Mouse (Mus musculus) myocyte (in vitro differentiated cells): Measurements from ENCODE around the gene Olfr16. TPM values are rescaled to one million over a fixed set of nuclear protein-coding genes. Genes with fewer than 3 reads are reported as not detected.

Source experiments
- H3K27me3 ChIP-seq: one replicate; pipeline ENCODE4 v1.6.1; 2011; ENCODE audit not compliant: control insufficient read depth, insufficient read depth, insufficient read length
- H3K36me3 ChIP-seq: one replicate; pipeline ENCODE4 v1.6.1; 2011; ENCODE audit not compliant: control insufficient read depth, insufficient read depth
- H3K4me2 ChIP-seq: one replicate; pipeline ENCODE4 v1.6.1; 2011; ENCODE audit warnings: low read depth, control low read depth
- H3K4me3 ChIP-seq: one replicate; pipeline ENCODE4 v1.5.1; 2011; ENCODE audit warnings: mild to moderate bottlenecking, control low read depth, moderate library complexity
- H3K79me2 ChIP-seq: one replicate; pipeline ENCODE4 v1.6.1; 2011; ENCODE audit not compliant: control insufficient read depth, insufficient read depth
- H3ac ChIP-seq: one replicate; pipeline ENCODE4 v1.6.1; 2011; ENCODE audit not compliant: control insufficient read depth, insufficient read length
- CEBPB ChIP-seq: IDR thresholded peaks from 2 replicates; pipeline ENCODE4 v1.6.1; 2011; ENCODE audit warnings: mild to moderate bottlenecking, moderate library complexity; ENCODE audit not compliant: poor library complexity, insufficient read depth, severe bottlenecking
- E2F4 ChIP-seq: IDR thresholded peaks from one replicate; pipeline ENCODE4 v1.6.1; 2011; ENCODE audit warnings: mild to moderate bottlenecking, control low read depth, moderate library complexity; ENCODE audit not compliant: insufficient read depth
- MAX ChIP-seq: IDR thresholded peaks from one replicate; pipeline ENCODE4 v1.6.1; 2011; ENCODE audit warnings: low read depth, mild to moderate bottlenecking, control low read depth
- MYOD1 ChIP-seq, 3 experiments: IDR thresholded peaks; one replicate each; pipeline ENCODE4 v1.6.1; 2011; ENCODE audit warnings: control low read depth in 2 of 3, low read depth in 2 of 3, mild to moderate bottlenecking in 2 of 3, moderate library complexity in 1 of 3; ENCODE audit not compliant: insufficient read length in 2 of 3, control insufficient read depth in 1 of 3
- MYOG ChIP-seq, 3 experiments: IDR thresholded peaks; one replicate each; pipeline ENCODE4 v1.6.1; 2011; ENCODE audit warnings: control low read depth in 2 of 3, low read depth in 2 of 3, mild to moderate bottlenecking in 2 of 3; ENCODE audit not compliant: insufficient read length in 2 of 3, control insufficient read depth in 1 of 3, insufficient read depth in 1 of 3
- POLR2A ChIP-seq: IDR thresholded peaks from one replicate; pipeline ENCODE4 v1.6.1; 2011; ENCODE audit warnings: low read depth, mild to moderate bottlenecking, control low read depth, moderate library complexity; ENCODE audit not compliant: insufficient read length
- POLR2AphosphoS2 ChIP-seq: IDR thresholded peaks from one replicate; pipeline ENCODE4 v1.6.1; 2011; ENCODE audit warnings: low read depth, control low read depth; ENCODE audit not compliant: insufficient read length
- REST ChIP-seq: IDR thresholded peaks from one replicate; pipeline ENCODE4 v1.6.1; 2011; ENCODE audit warnings: mild to moderate bottlenecking, control low read depth, moderate library complexity; ENCODE audit not compliant: insufficient read depth, insufficient read length
- SRF ChIP-seq: IDR thresholded peaks from one replicate; pipeline ENCODE4 v1.6.1; 2011; ENCODE audit warnings: low read depth; ENCODE audit not compliant: control insufficient read depth, insufficient read length
- TCF12 ChIP-seq: IDR thresholded peaks from one replicate; pipeline ENCODE4 v1.6.1; 2011; ENCODE audit warnings: mild to moderate bottlenecking, control low read depth; ENCODE audit not compliant: poor library complexity, insufficient read depth, severe bottlenecking
- TCF3 ChIP-seq: IDR thresholded peaks from one replicate; pipeline ENCODE4 v1.6.1; 2011; ENCODE audit warnings: low read depth, control low read depth; ENCODE audit not compliant: insufficient read length
- USF1 ChIP-seq: IDR thresholded peaks from one replicate; pipeline ENCODE4 v1.6.1; 2011; ENCODE audit warnings: low read depth, mild to moderate bottlenecking, control low read depth, moderate library complexity
- polyA plus RNA-seq: library from polyadenylated mRNA; unstranded; fragments of >200 nt; fragmentation: generic; extraction: Trizol; gene quantifications from one replicate; pipeline ENCODE4 v1.2.1, GENCODE M21; 2012; ENCODE audit warnings: missing spikeins

The Olfr16 gene
- polyA plus RNA-seq, 1 experiment, result not detected

GRCm38 (mm10) chr1:172951171-172951720 lies 1.0 kb downstream of the Olfr16 start:
- TF ChIP-seq TCF3 (no peak), TCF12 (no peak), SRF (no peak), MYOD1 (IDR thresholded peaks at IDR 0.05; ENCODE audit: control insufficient read depth in 1 of 3, insufficient read length in 2 of 3, low read depth in 2 of 3) (no peak), USF1 (no peak), E2F4 (no peak), POLR2AphosphoS2 (no peak), MAX (no peak), REST (no peak), CEBPB (no peak), POLR2A (no peak), MYOG (IDR thresholded peaks at IDR 0.05; ENCODE audit: control insufficient read depth in 1 of 3, insufficient read depth in 1 of 3, insufficient read length in 2 of 3, low read depth in 2 of 3) (no peak)
- no peak overlapping the region for H3K4me3 ChIP-seq

GRCm38 (mm10) chr1:172955376-172955775 lies 5.2 kb downstream of the Olfr16 start:
- H3K79me2 ChIP-seq, result no peaks in the 10 kb centered on the region
- no peak overlapping the region for H3K4me2 ChIP-seq
- TF ChIP-seq USF1, result peak; percentile 25
- no peak for TF ChIP-seq MYOG (IDR thresholded peaks at IDR 0.05; ENCODE audit: control insufficient read depth in 1 of 3, insufficient read depth in 1 of 3, insufficient read length in 2 of 3, low read depth in 2 of 3)
- H3K27me3 ChIP-seq, result no peaks in the 10 kb centered on the region
- H3K4me3 ChIP-seq, result no peak overlapping the region
- no peak overlapping the region for H3ac ChIP-seq
- no peaks in the 10 kb centered on the region for H3K36me3 ChIP-seq

More at GRCm38 (mm10) chr1:172951171-172951720, 1.0 kb downstream of the Olfr16 start:
- no peak overlapping the region for H3ac ChIP-seq
- no peaks in the 10 kb centered on the region for H3K36me3 ChIP-seq
- H3K79me2 ChIP-seq, result no peaks in the 10 kb centered on the region
- H3K27me3 ChIP-seq, result no peaks in the 10 kb centered on the region
- H3K4me2 ChIP-seq, result no peak overlapping the region

- Histone ChIP-seq H3K4me3 (no peak overlapping the region), H3K4me2 (peak overlapping the region; percentile 14)
These were observed 10.2 kb downstream of the Olfr16 start for GRCm38 (mm10) chr1:172960452-172960851.

GRCm38 (mm10) chr1:172989794-172990634 lies 39.8 kb downstream of the Olfr16 start:
- Histone ChIP-seq H3K36me3 (no peaks in the 10 kb centered on the region), H3K4me3 (no peak overlapping the region), H3ac (no peak overlapping the region), H3K79me2 (no peaks in the 10 kb centered on the region), H3K27me3 (no peaks in the 10 kb centered on the region), H3K4me2 (no peak overlapping the region)
- TF ChIP-seq USF1, result no peak
- TF ChIP-seq SRF, result no peak
- TF ChIP-seq E2F4, result no peak
- TF ChIP-seq POLR2A, result no peak
- TF ChIP-seq POLR2AphosphoS2, result no peak
- no peak for TF ChIP-seq TCF3
- no peak for TF ChIP-seq TCF12
- TF ChIP-seq REST, result no peak
- TF ChIP-seq MYOG (IDR thresholded peaks at IDR 0.05; ENCODE audit: control insufficient read depth in 1 of 3, insufficient read depth in 1 of 3, insufficient read length in 2 of 3, low read depth in 2 of 3), result no peak
- TF ChIP-seq MYOD1 (IDR thresholded peaks at IDR 0.05; ENCODE audit: control insufficient read depth in 1 of 3, insufficient read length in 2 of 3, low read depth in 2 of 3), result no peak
- no peak for TF ChIP-seq CEBPB
- no peak for TF ChIP-seq MAX

More at GRCm38 (mm10) chr1:172960452-172960851, 10.2 kb downstream of the Olfr16 start:
- H3ac ChIP-seq, result no peak overlapping the region
- H3K27me3 ChIP-seq, result no peaks in the 10 kb centered on the region
- H3K36me3 ChIP-seq, result no peaks in the 10 kb centered on the region
- no peak for TF ChIP-seq POLR2AphosphoS2
- no peak for TF ChIP-seq REST
- TF ChIP-seq MYOD1 (IDR thresholded peaks at IDR 0.05; ENCODE audit: control insufficient read depth in 1 of 3, insufficient read length in 2 of 3, low read depth in 2 of 3), result peak in 2 of 3 experiments; percentile 85 to 86
- peak in 2 of 3 experiments; percentile 67 for TF ChIP-seq MYOG (IDR thresholded peaks at IDR 0.05; ENCODE audit: control insufficient read depth in 1 of 3, insufficient read depth in 1 of 3, insufficient read length in 2 of 3, low read depth in 2 of 3)
- no peak for TF ChIP-seq SRF
- no peaks in the 10 kb centered on the region for H3K79me2 ChIP-seq

- TF ChIP-seq CEBPB, result no peak
- no peak for TF ChIP-seq REST
- TF ChIP-seq MAX, result no peak
- no peak for TF ChIP-seq E2F4
- no peak for TF ChIP-seq TCF3
- no peak for TF ChIP-seq MYOG (IDR thresholded peaks at IDR 0.05; ENCODE audit: control insufficient read depth in 1 of 3, insufficient read depth in 1 of 3, insufficient read length in 2 of 3, low read depth in 2 of 3)
- no peak for TF ChIP-seq TCF12
- TF ChIP-seq POLR2A, result no peak
- TF ChIP-seq SRF, result no peak
- no peak for TF ChIP-seq USF1
- no peak for TF ChIP-seq POLR2AphosphoS2
- no peak for TF ChIP-seq MYOD1 (IDR thresholded peaks at IDR 0.05; ENCODE audit: control insufficient read depth in 1 of 3, insufficient read length in 2 of 3, low read depth in 2 of 3)
- Histone ChIP-seq H3K4me2 (no peak overlapping the region), H3K79me2 (no peaks in the 10 kb centered on the region), H3ac (no peak overlapping the region), H3K36me3 (no peaks in the 10 kb centered on the region), H3K4me3 (no peak overlapping the region), H3K27me3 (no peaks in the 10 kb centered on the region)
These were observed 40.4 kb downstream of the Olfr16 start for GRCm38 (mm10) chr1:172990635-172991009.
